Mouse (Mus musculus): Measurements from ENCODE around the gene Gprc5d. TPM values are rescaled to one million over a fixed set of nuclear protein-coding genes. Genes with fewer than 3 reads are reported as not detected.

Gprc5d gene
- polyA plus RNA-seq, 1 experiment from 2014 or later: not detected

GRCm38 (mm10) chr6:135156597-135156996, 38.5 kb upstream of the Gprc5d start:
- ATAC-seq (ENCODE audit: low FRiP score, low TSS enrichment): 0 out of 2 replicates have a peak, but pooled peaks have one; percentile 32
- Histone ChIP-seq H3K27ac (ENCODE audit: low read length) (no peak overlapping the region), H3K9me3 (ENCODE audit: low read length) (no peaks in the 10 kb centered on the region), H3K9ac (replicated peaks; ENCODE audit: low read length) (no peak overlapping the region), H3K27me3 (ENCODE audit: insufficient read depth, low read length) (no peaks in the 10 kb centered on the region), H3K4me2 (replicated peaks; ENCODE audit: low read depth, low read length) (no peak overlapping the region), H3K4me1 (ENCODE audit: insufficient read depth, low read length) (no peaks in the 10 kb centered on the region), H3K4me3 (ENCODE audit: low read length) (no peak overlapping the region), H3K36me3 (ENCODE audit: insufficient read depth, low read length) (peaks cover 3% of the 10 kb centered on the region; the same call in 1 of the 2 replicates)
- WGBS: 84% methylated on average over 8 of the region's 8 CpGs

- WGBS: 78% methylated on average over 5 of the region's 5 CpGs
- Histone ChIP-seq H3K27me3 (ENCODE audit: insufficient read depth, low read length) (no peaks in the 10 kb centered on the region), H3K4me2 (replicated peaks; ENCODE audit: low read depth, low read length) (no peak overlapping the region), H3K9me3 (ENCODE audit: low read length) (no peaks in the 10 kb centered on the region), H3K9ac (replicated peaks; ENCODE audit: low read length) (no peak overlapping the region), H3K36me3 (ENCODE audit: insufficient read depth, low read length) (peaks cover 3% of the 10 kb centered on the region; the same call in 1 of the 2 replicates), H3K27ac (ENCODE audit: low read length) (no peak overlapping the region), H3K4me3 (ENCODE audit: low read length) (no peak overlapping the region), H3K4me1 (ENCODE audit: insufficient read depth, low read length) (no peaks in the 10 kb centered on the region)
- ATAC-seq (ENCODE audit: low FRiP score, low TSS enrichment): no peak
Measured at GRCm38 (mm10) chr6:135153719-135154118, 35.6 kb upstream of the Gprc5d start.

GRCm38 (mm10) chr6:135150311-135150710, 32.2 kb upstream of the Gprc5d start:
- H3K9me3 ChIP-seq (ENCODE audit: low read length): no peaks in the 10 kb centered on the region
- no peaks in the 10 kb centered on the region for H3K4me1 ChIP-seq (ENCODE audit: insufficient read depth, low read length)
- ATAC-seq (ENCODE audit: low FRiP score, low TSS enrichment): no peak
- no peak overlapping the region for H3K4me3 ChIP-seq (ENCODE audit: low read length)
- H3K27me3 ChIP-seq (ENCODE audit: insufficient read depth, low read length): no peaks in the 10 kb centered on the region
- H3K9ac ChIP-seq (replicated peaks; ENCODE audit: low read length): no peak overlapping the region
- H3K36me3 ChIP-seq (ENCODE audit: insufficient read depth, low read length): peaks cover 3% of the 10 kb centered on the region; the same call in 1 of the 2 replicates
- no peak overlapping the region for H3K27ac ChIP-seq (ENCODE audit: low read length)
- WGBS: 33% methylated on average over 5 of the region's 5 CpGs
- no peak overlapping the region for H3K4me2 ChIP-seq (replicated peaks; ENCODE audit: low read depth, low read length)

GRCm38 (mm10) chr6:135149722-135150121, 31.6 kb upstream of the Gprc5d start:
- H3K9me3 ChIP-seq (ENCODE audit: low read length): no peaks in the 10 kb centered on the region
- H3K27ac ChIP-seq (ENCODE audit: low read length): no peak overlapping the region
- H3K36me3 ChIP-seq (ENCODE audit: insufficient read depth, low read length): peaks cover 3% of the 10 kb centered on the region; the same call in 1 of the 2 replicates
- ATAC-seq (ENCODE audit: low FRiP score, low TSS enrichment): no peak
- 83% methylated on average over 4 of the region's 4 CpGs for WGBS
- no peaks in the 10 kb centered on the region for H3K27me3 ChIP-seq (ENCODE audit: insufficient read depth, low read length)
- H3K4me1 ChIP-seq (ENCODE audit: insufficient read depth, low read length): no peaks in the 10 kb centered on the region
- H3K4me3 ChIP-seq (ENCODE audit: low read length): no peak overlapping the region
- no peak overlapping the region for H3K9ac ChIP-seq (replicated peaks; ENCODE audit: low read length)
- H3K4me2 ChIP-seq (replicated peaks; ENCODE audit: low read depth, low read length): no peak overlapping the region

GRCm38 (mm10) chr6:135149175-135149574, 31.1 kb upstream of the Gprc5d start:
- Histone ChIP-seq H3K36me3 (ENCODE audit: insufficient read depth, low read length) (peaks cover 3% of the 10 kb centered on the region; the same call in 1 of the 2 replicates), H3K9me3 (ENCODE audit: low read length) (no peaks in the 10 kb centered on the region), H3K9ac (replicated peaks; ENCODE audit: low read length) (no peak overlapping the region), H3K4me3 (ENCODE audit: low read length) (no peak overlapping the region), H3K27ac (ENCODE audit: low read length) (no peak overlapping the region), H3K4me2 (replicated peaks; ENCODE audit: low read depth, low read length) (no peak overlapping the region), H3K4me1 (ENCODE audit: insufficient read depth, low read length) (no peaks in the 10 kb centered on the region), H3K27me3 (ENCODE audit: insufficient read depth, low read length) (no peaks in the 10 kb centered on the region)
- ATAC-seq (ENCODE audit: low FRiP score, low TSS enrichment): no peak
- 81% methylated on average over 4 of the region's 4 CpGs for WGBS

GRCm38 (mm10) chr6:135148506-135148905, 30.4 kb upstream of the Gprc5d start:
- 76% methylated on average over 1 of the region's 1 CpGs for WGBS
- Histone ChIP-seq H3K27me3 (ENCODE audit: insufficient read depth, low read length) (no peaks in the 10 kb centered on the region), H3K9ac (replicated peaks; ENCODE audit: low read length) (no peak overlapping the region), H3K9me3 (ENCODE audit: low read length) (no peaks in the 10 kb centered on the region), H3K4me1 (ENCODE audit: insufficient read depth, low read length) (no peaks in the 10 kb centered on the region), H3K36me3 (ENCODE audit: insufficient read depth, low read length) (peaks cover 3% of the 10 kb centered on the region; the same call in 1 of the 2 replicates), H3K27ac (ENCODE audit: low read length) (no peak overlapping the region), H3K4me3 (ENCODE audit: low read length) (no peak overlapping the region), H3K4me2 (replicated peaks; ENCODE audit: low read depth, low read length) (no peak overlapping the region)
- ATAC-seq (ENCODE audit: low FRiP score, low TSS enrichment): no peak; the same call in 1 of the 2 replicates

GRCm38 (mm10) chr6:135145976-135146375, 27.9 kb upstream of the Gprc5d start:
- no peak for ATAC-seq (ENCODE audit: low FRiP score, low TSS enrichment)

GRCm38 (mm10) chr6:135144516-135144915, 26.4 kb upstream of the Gprc5d start:
- 4% methylated on average over 3 of the region's 3 CpGs for WGBS

More at GRCm38 (mm10) chr6:135145976-135146375, 27.9 kb upstream of the Gprc5d start:
- 90% methylated on average over 5 of the region's 5 CpGs for WGBS
- 0 out of 2 replicates have a peak, but pooled peaks cover 6% of the 10 kb centered on the region for H3K4me1 ChIP-seq (ENCODE audit: insufficient read depth, low read length)
- no peaks in the 10 kb centered on the region for H3K27me3 ChIP-seq (ENCODE audit: insufficient read depth, low read length)
- no peak overlapping the region for H3K27ac ChIP-seq (ENCODE audit: low read length)
- H3K9me3 ChIP-seq (ENCODE audit: low read length): no peaks in the 10 kb centered on the region
- no peak overlapping the region for H3K4me2 ChIP-seq (replicated peaks; ENCODE audit: low read depth, low read length)
- H3K4me3 ChIP-seq (ENCODE audit: low read length): no peak overlapping the region
- no peak overlapping the region for H3K9ac ChIP-seq (replicated peaks; ENCODE audit: low read length)
- no peaks in the 10 kb centered on the region for H3K36me3 ChIP-seq (ENCODE audit: insufficient read depth, low read length)

GRCm38 (mm10) chr6:135143151-135143550, 25.1 kb upstream of the Gprc5d start:
- H3K36me3 ChIP-seq (ENCODE audit: insufficient read depth, low read length): no peaks in the 10 kb centered on the region
- no peak overlapping the region for H3K27ac ChIP-seq (ENCODE audit: low read length)
- H3K27me3 ChIP-seq (ENCODE audit: insufficient read depth, low read length): no peaks in the 10 kb centered on the region
- H3K9me3 ChIP-seq (ENCODE audit: low read length): no peaks in the 10 kb centered on the region
- WGBS: 94% methylated on average over 5 of the region's 5 CpGs
- peaks cover 17% of the 10 kb centered on the region for H3K4me1 ChIP-seq (ENCODE audit: insufficient read depth, low read length)
- H3K4me3 ChIP-seq (ENCODE audit: low read length): no peak overlapping the region
- no peak overlapping the region for H3K9ac ChIP-seq (replicated peaks; ENCODE audit: low read length)
- H3K4me2 ChIP-seq (replicated peaks; ENCODE audit: low read depth, low read length): no peak overlapping the region
- no peak for ATAC-seq (ENCODE audit: low FRiP score, low TSS enrichment)

More at GRCm38 (mm10) chr6:135144516-135144915, 26.4 kb upstream of the Gprc5d start:
- Histone ChIP-seq H3K36me3 (ENCODE audit: insufficient read depth, low read length) (no peaks in the 10 kb centered on the region), H3K27me3 (ENCODE audit: insufficient read depth, low read length) (no peaks in the 10 kb centered on the region), H3K4me2 (replicated peaks; ENCODE audit: low read depth, low read length) (no peak overlapping the region), H3K4me3 (ENCODE audit: low read length) (no peak overlapping the region), H3K9ac (replicated peaks; ENCODE audit: low read length) (no peak overlapping the region), H3K9me3 (ENCODE audit: low read length) (no peaks in the 10 kb centered on the region), H3K27ac (ENCODE audit: low read length) (no peak overlapping the region), H3K4me1 (ENCODE audit: insufficient read depth, low read length) (0 out of 2 replicates have a peak, but pooled peaks cover 6% of the 10 kb centered on the region)
- no peak; the same call in 1 of the 2 replicates for ATAC-seq (ENCODE audit: low FRiP score, low TSS enrichment)

GRCm38 (mm10) chr6:135141451-135142147, 23.5 kb upstream of the Gprc5d start:
- WGBS: 41% methylated on average over 16 of the region's 16 CpGs
- H3K4me3 ChIP-seq (ENCODE audit: low read length): no peak overlapping the region
- ATAC-seq (ENCODE audit: low FRiP score, low TSS enrichment): no peak

More at GRCm38 (mm10) chr6:135141451-135142147, 23.5 kb upstream of the Gprc5d start:
- Histone ChIP-seq H3K27me3 (ENCODE audit: insufficient read depth, low read length) (no peaks in the 10 kb centered on the region), H3K36me3 (ENCODE audit: insufficient read depth, low read length) (no peaks in the 10 kb centered on the region), H3K9ac (replicated peaks; ENCODE audit: low read length) (no peak overlapping the region), H3K9me3 (ENCODE audit: low read length) (no peaks in the 10 kb centered on the region), H3K27ac (ENCODE audit: low read length) (no peak overlapping the region), H3K4me2 (replicated peaks; ENCODE audit: low read depth, low read length) (no peak overlapping the region), H3K4me1 (ENCODE audit: insufficient read depth, low read length) (peaks cover 29% of the 10 kb centered on the region)

All from kidney, embryonic 16.5 days (tissue).